Mouse (Mus musculus) gastrocnemius, postnatal 14 days (tissue): ENCODE results near the gene Lrrc74b. TPM values are rescaled to one million over a fixed set of nuclear protein-coding genes. Genes with fewer than 3 reads are reported as not detected.

Experiments used
- DNase-seq: peaks from one replicate; pipeline ENCODE4 v3.0.0; 2021; ENCODE audit warnings: mixed read lengths
- intact Hi-C: fragments of 180-260 bp; cut with DNase I; formaldehyde crosslinking; loops from one replicate; pipeline ENCODE4 v1.15.1; 2025; ENCODE audit warnings: low total_unique reads
- long read RNA-seq, 2 experiments: library from polyadenylated mRNA; stranded (forward); transcript quantifications; one replicate each; pipeline ENCODE4 v2.0.0; 2021
- total RNA-seq, 2 experiments: library from RNA; stranded (reverse); gene quantifications; 2 replicates each; pipeline ENCODE4 v1.2.3; 2021

Gene Lrrc74b
- 1 to 10 TPM; 1.5 to 1.6 TPM for total RNA-seq
- long read RNA-seq, experiment 1 = 0 reads
- long read RNA-seq, experiment 2, partial matches to known transcripts = 1 of 2 reads
- long read RNA-seq, experiment 2, other reads (novel, unspliced or antisense) = 1 of 2 reads

GRCm38 (mm10) chr16:17561128-17561750 is at the start of gene Lrrc74b:
Lrrc74b (minus strand) TSS chr16:17561247.
- intact Hi-C loops = no loop called here
- DNase-seq = peak; percentile 84

GRCm38 (mm10) chr16:17605684-17606083 is 44.6 kb upstream of the Lrrc74b start:
- intact Hi-C loops = no loop called here
- DNase-seq = no peak

GRCm38 (mm10) chr16:17604941-17605340 is 43.9 kb upstream of the Lrrc74b start:
- intact Hi-C loops = no loop called here
- no peak for DNase-seq

GRCm38 (mm10) chr16:17600944-17601562 is 40.0 kb upstream of the Lrrc74b start:
- DNase-seq = no peak
- intact Hi-C loops = no loop called here

- DNase-seq = no peak
- intact Hi-C loops = loop anchor here (5.0 kb wide), 1 partner anchor 33 kb away; no protein-coding TSS in a partner anchor
Observed at GRCm38 (mm10) chr16:17590731-17591130, 29.7 kb upstream of the Lrrc74b start.

- DNase-seq = no peak
- intact Hi-C loops = no loop called here
Observed at GRCm38 (mm10) chr16:17584555-17584954, 23.5 kb upstream of the Lrrc74b start.

- intact Hi-C loops = no loop called here
- DNase-seq = no peak
Observed at GRCm38 (mm10) chr16:17583064-17583463, 22.0 kb upstream of the Lrrc74b start, which contains the start of gene Slc7a4. Slc7a4 (minus strand) TSS chr16:17583214.

GRCm38 (mm10) chr16:17576825-17577215 is 15.8 kb upstream of the Lrrc74b start:
- DNase-seq = no peak
- intact Hi-C loops = no loop called here

- DNase-seq = peak; percentile 51
- intact Hi-C loops = no loop called here
Observed at GRCm38 (mm10) chr16:17575870-17576824, 15.1 kb upstream of the Lrrc74b start.

GRCm38 (mm10) chr16:17566186-17566585 is 5.1 kb upstream of the Lrrc74b start:
- intact Hi-C loops = no loop called here
- DNase-seq = no peak

- DNase-seq = no peak
- intact Hi-C loops = no loop called here
Observed at GRCm38 (mm10) chr16:17564771-17565170, 3.7 kb upstream of the Lrrc74b start.

GRCm38 (mm10) chr16:17564221-17564620 is 3.2 kb upstream of the Lrrc74b start:
- DNase-seq = no peak
- intact Hi-C loops = no loop called here

- no peak for DNase-seq
- intact Hi-C loops = no loop called here
Observed at GRCm38 (mm10) chr16:17563580-17563979, 2.5 kb upstream of the Lrrc74b start.

- peak; percentile 78 for DNase-seq
- intact Hi-C loops = no loop called here
Observed at GRCm38 (mm10) chr16:17561751-17562208, 733 bp upstream of the Lrrc74b start, which contains the start of gene P2rx6. P2rx6 (plus strand) TSS chr16:17561885.

- no peak for DNase-seq
- intact Hi-C loops = loop anchor here (5.0 kb wide), 2 partner anchors 33 to 58 kb away; partner anchors contain the start of gene Smpd4
Observed at GRCm38 (mm10) chr16:17559396-17560027, 1.5 kb downstream of the Lrrc74b start.

- DNase-seq = no peak
- intact Hi-C loops = loop anchor here (5.0 kb wide), 2 partner anchors 33 to 58 kb away; partner anchors contain the start of gene Smpd4
Observed at GRCm38 (mm10) chr16:17558811-17559210, 2.2 kb downstream of the Lrrc74b start.

- DNase-seq = peak; percentile 54
- intact Hi-C loops = loop anchor here (5.0 kb wide), 2 partner anchors 34 to 59 kb away; partner anchors contain the start of gene Smpd4
Observed at GRCm38 (mm10) chr16:17557947-17558480, 3.0 kb downstream of the Lrrc74b start.

GRCm38 (mm10) chr16:17556907-17557306 is 4.1 kb downstream of the Lrrc74b start:
- intact Hi-C loops = loop anchor here (5.0 kb wide), 2 partner anchors 35 to 60 kb away; partner anchors contain the start of gene Smpd4
- no peak for DNase-seq

GRCm38 (mm10) chr16:17556180-17556579 is 4.9 kb downstream of the Lrrc74b start:
- intact Hi-C loops = loop anchor here (5.0 kb wide), 2 partner anchors 36 to 61 kb away; partner anchors contain the start of gene Smpd4
- DNase-seq = no peak
